Mouse (Mus musculus) heart, postnatal 0 days (tissue): ENCODE results near the gene Pitpnm3. TPM values are rescaled to one million over a fixed set of nuclear protein-coding genes. Genes with fewer than 3 reads are reported as not detected.

ENCODE experiments used
- ATAC-seq: fragments of 200-750 bp; cut with Nextera tagmentation; 2 replicates; pipeline ENCODE4 v1.8.0; 2017; ENCODE audit warnings: low read depth, moderate number of reproducible peaks, moderate library complexity; ENCODE audit not compliant: insufficient read depth
- DNase-seq: peaks from one replicate; pipeline ENCODE4 v3.0.0-alpha.2; 2016; ENCODE audit warnings: low spot score
- H3K27ac ChIP-seq: fragments of 300-500 bp; sonication (generic); 2 replicates; pipeline ENCODE4 v1.5.1; 2014; ENCODE audit warnings: low read depth, mild to moderate bottlenecking
- H3K27me3 ChIP-seq: fragments of 300-500 bp; sonication (generic); 2 replicates; pipeline ENCODE4 v1.6.1; 2014; ENCODE audit warnings: low read length, mixed read lengths; ENCODE audit not compliant: control insufficient read depth, insufficient read depth
- H3K36me3 ChIP-seq: fragments of 300-500 bp; sonication (generic); replicated peaks from 2 replicates; pipeline ENCODE4 v1.6.1; 2014; ENCODE audit warnings: low read length, mixed read lengths; ENCODE audit not compliant: control insufficient read depth, insufficient read depth
- H3K4me1 ChIP-seq: fragments of 300-500 bp; sonication (generic); 2 replicates; pipeline ENCODE4 v1.6.1; 2014; ENCODE audit warnings: antibody characterized with exemption; ENCODE audit not compliant: control insufficient read depth, insufficient read depth
- H3K4me2 ChIP-seq: fragments of 300-500 bp; sonication (generic); 2 replicates; pipeline ENCODE4 v1.6.1; 2014; ENCODE audit warnings: low read depth, mild to moderate bottlenecking, low read length, moderate library complexity
- H3K4me3 ChIP-seq: fragments of 300-500 bp; sonication (generic); 2 replicates; pipeline ENCODE4 v1.5.1; 2014; ENCODE audit warnings: low read depth, low read length
- H3K9ac ChIP-seq: fragments of 300-500 bp; sonication (generic); replicated peaks from 2 replicates; pipeline ENCODE4 v1.6.1; 2014; ENCODE audit warnings: low read depth, low read length, mixed read lengths
- H3K9me3 ChIP-seq: fragments of 300-500 bp; sonication (generic); replicated peaks from 2 replicates; pipeline ENCODE4 v1.6.1; 2016; ENCODE audit warnings: low read length; ENCODE audit not compliant: control insufficient read depth
- CTCF ChIP-seq: IDR thresholded peaks from 2 replicates; pipeline ENCODE4 v1.5.1; 2016; ENCODE audit warnings: antibody characterized with exemption, control low read depth, low read depth
- EP300 ChIP-seq: IDR thresholded peaks from 2 replicates; pipeline ENCODE4 v1.6.1; 2016; ENCODE audit warnings: antibody characterized with exemption, low read depth
- WGBS: fragments of 180-500 bp; shearing (Covaris S2); extraction: QIAGEN DNeasy Blood & Tissue Kit; methylation state at CpG from one replicate; pipeline ENCODE4 v1.1.7; 2014; 5-methylcytosine and 5-hydroxymethylcytosine counted together
- polyA plus RNA-seq: library from polyadenylated mRNA; unstranded; fragments of >200 nt; fragmentation: Nextera tagmentation; extraction: Ambion mirVana; gene quantifications from 2 replicates; pipeline ENCODE4 v1.2.1, GENCODE M21; 2015
- total RNA-seq: library from RNA; depleted of rRNA; stranded (reverse); fragments of >200 nt; gene quantifications from 2 replicates; pipeline ENCODE4 v1.2.3, GENCODE M21; 2014; ENCODE audit warnings: low replicate concordance

Pitpnm3 gene
- total and polyA plus RNA-seq, 2 experiments from 2014 or later, result 0.38 to 1.0 TPM

DNA sequence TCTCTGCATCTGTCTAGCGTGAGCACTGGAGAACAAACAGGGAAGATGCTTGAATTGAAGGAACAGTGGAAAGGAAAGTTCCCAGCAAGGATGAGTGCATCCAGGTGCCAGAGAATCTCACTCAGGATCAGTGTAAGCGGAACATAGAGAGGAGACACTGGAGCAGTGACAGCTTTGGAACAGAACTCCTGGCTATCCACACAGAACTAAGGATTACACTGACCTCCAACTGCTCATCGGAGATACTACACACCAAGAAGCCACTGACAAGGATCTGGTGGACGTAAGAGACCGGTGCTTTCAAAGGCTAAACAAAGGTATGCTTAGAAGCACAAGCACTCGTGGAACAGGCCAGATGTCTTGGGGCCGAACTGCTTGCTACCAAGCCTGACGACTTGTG lies 31.4 kb downstream of the Pitpnm3 start:
- TF ChIP-seq CTCF (no peak), EP300 (no peak)
- ATAC-seq, result no peak
- WGBS, result 70% methylated on average over 8 of the region's 8 CpGs

DNA sequence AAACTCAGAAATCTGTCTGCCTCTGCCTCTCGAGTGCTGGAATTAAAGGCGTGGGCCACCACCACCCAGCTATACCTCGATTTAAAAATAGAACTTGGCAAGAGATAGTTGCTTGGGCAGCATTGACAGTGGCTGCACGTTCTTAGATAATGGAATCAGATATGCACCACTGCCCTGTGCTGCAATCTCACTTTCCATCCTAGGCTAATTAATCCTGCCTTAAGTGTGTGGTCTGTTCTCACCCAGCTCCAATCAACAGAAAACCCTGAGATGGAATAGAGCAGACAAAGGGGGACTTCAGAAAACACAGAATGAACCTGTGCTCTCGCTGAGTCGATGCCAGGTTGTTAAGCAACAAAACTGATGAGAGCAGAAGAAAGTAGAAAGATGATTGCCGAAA lies 32.0 kb downstream of the Pitpnm3 start:
- no peak for TF ChIP-seq EP300
- no peak for TF ChIP-seq CTCF
- no peak for ATAC-seq

More for the DNA sequence above, 31.4 kb downstream of the Pitpnm3 start:
- no peak overlapping the region for H3K4me2 ChIP-seq
- H3K4me3 ChIP-seq, result no peak overlapping the region
- no peak overlapping the region for H3K27ac ChIP-seq
- no peak for DNase-seq
- no peaks in the 10 kb centered on the region for H3K9me3 ChIP-seq
- no peak overlapping the region for H3K9ac ChIP-seq
- no peaks in the 10 kb centered on the region for H3K4me1 ChIP-seq
- H3K27me3 ChIP-seq, result no peaks in the 10 kb centered on the region
- no peaks in the 10 kb centered on the region for H3K36me3 ChIP-seq

DNA sequence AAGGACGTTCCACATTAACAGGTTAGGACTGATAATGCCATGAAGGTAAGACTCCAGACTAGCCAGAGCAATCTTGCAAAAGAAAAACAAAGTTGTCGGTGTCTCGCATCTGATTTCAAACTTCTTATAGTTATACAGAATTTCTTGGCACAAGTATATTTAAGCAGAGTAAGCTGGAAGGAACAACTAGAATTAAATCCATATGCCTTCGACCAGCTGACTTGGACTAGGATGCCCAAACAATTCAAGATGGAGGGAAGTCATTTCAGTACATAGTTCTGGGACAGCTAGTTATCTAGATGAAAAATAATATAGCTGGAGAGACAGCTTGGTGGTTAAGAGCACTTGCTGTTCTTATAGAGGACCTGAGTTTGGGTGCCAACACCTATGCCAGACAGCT lies 34.6 kb downstream of the Pitpnm3 start:
- DNase-seq (no peak), ATAC-seq (no peak)
- H3K4me3 ChIP-seq, result no peak overlapping the region
- TF ChIP-seq EP300 (no peak), CTCF (no peak)
- H3K9me3 ChIP-seq, result no peaks in the 10 kb centered on the region
- H3K4me2 ChIP-seq, result no peak overlapping the region
- no peaks in the 10 kb centered on the region for H3K4me1 ChIP-seq
- no peak overlapping the region for H3K27ac ChIP-seq
- H3K9ac ChIP-seq, result no peak overlapping the region
- no peaks in the 10 kb centered on the region for H3K27me3 ChIP-seq
- 85% methylated on average over 4 of the region's 4 CpGs for WGBS
- H3K36me3 ChIP-seq, result no peaks in the 10 kb centered on the region

More for the DNA sequence above, 32.0 kb downstream of the Pitpnm3 start:
- Histone ChIP-seq H3K4me3 (no peak overlapping the region), H3K9ac (no peak overlapping the region), H3K4me1 (no peaks in the 10 kb centered on the region), H3K27me3 (no peaks in the 10 kb centered on the region), H3K27ac (no peak overlapping the region), H3K36me3 (no peaks in the 10 kb centered on the region), H3K4me2 (no peak overlapping the region), H3K9me3 (no peaks in the 10 kb centered on the region)
- 36% methylated on average over 7 of the region's 7 CpGs for WGBS
- no peak for DNase-seq

DNA sequence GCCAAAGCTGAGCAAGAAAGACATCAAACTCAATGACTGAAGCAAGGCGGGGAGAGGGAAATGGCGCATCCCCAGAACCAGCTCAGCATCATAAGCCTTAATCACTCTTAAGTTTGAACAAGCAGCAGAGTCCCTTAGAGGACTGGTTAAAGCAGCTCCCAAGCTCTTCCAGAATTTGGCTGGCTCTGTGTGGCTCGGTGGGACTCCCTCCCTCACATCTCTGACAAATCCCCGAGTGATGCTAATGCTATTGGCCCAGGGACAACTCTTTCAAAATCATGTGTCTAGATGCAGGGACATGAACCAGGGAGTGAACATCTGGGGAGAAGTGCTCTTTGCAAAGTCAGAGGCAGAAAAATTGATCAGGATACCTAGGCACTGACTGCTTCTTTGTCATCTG lies 36.4 kb downstream of the Pitpnm3 start:
- Histone ChIP-seq H3K27me3 (no peaks in the 10 kb centered on the region), H3K36me3 (no peaks in the 10 kb centered on the region), H3K9ac (no peak overlapping the region), H3K9me3 (no peaks in the 10 kb centered on the region), H3K4me2 (no peak overlapping the region), H3K4me3 (no peak overlapping the region), H3K27ac (no peak overlapping the region), H3K4me1 (peaks cover 9% of the 10 kb centered on the region)
- TF ChIP-seq CTCF, result no peak
- TF ChIP-seq EP300, result no peak
- ATAC-seq, result no peak
- WGBS, result 71% methylated on average over 4 of the region's 4 CpGs
- no peak for DNase-seq

DNA sequence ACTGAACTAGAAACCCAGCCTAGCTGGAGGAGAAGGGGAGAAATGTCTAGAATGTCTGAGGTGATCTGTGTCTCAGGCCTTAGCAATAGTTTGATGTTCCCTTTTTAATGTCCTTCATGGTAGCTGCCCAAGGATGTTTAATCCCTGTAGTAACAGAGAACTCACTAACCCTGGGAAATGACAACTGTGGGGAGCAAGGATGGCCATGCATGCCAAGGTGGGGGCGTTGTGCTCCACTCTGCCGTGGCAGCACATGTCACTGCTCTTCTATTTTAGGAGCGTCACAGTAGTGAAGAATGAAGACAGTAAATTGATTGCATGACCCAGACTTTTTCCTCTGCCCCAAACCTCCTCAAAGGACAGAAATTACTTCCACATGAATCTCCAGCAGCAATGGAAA lies 37.6 kb downstream of the Pitpnm3 start:
- H3K27ac ChIP-seq, result no peak overlapping the region
- H3K27me3 ChIP-seq, result no peaks in the 10 kb centered on the region
- H3K9ac ChIP-seq, result no peak overlapping the region
- no peak overlapping the region for H3K4me3 ChIP-seq
- no peaks in the 10 kb centered on the region for H3K36me3 ChIP-seq
- H3K4me1 ChIP-seq, result peaks cover 15% of the 10 kb centered on the region
- H3K9me3 ChIP-seq, result no peaks in the 10 kb centered on the region
- WGBS, result 46% methylated on average over 3 of the region's 3 CpGs
- no peak for TF ChIP-seq EP300
- no peak for TF ChIP-seq CTCF
- no peak overlapping the region for H3K4me2 ChIP-seq
- no peak for DNase-seq
- no peak for ATAC-seq

DNA sequence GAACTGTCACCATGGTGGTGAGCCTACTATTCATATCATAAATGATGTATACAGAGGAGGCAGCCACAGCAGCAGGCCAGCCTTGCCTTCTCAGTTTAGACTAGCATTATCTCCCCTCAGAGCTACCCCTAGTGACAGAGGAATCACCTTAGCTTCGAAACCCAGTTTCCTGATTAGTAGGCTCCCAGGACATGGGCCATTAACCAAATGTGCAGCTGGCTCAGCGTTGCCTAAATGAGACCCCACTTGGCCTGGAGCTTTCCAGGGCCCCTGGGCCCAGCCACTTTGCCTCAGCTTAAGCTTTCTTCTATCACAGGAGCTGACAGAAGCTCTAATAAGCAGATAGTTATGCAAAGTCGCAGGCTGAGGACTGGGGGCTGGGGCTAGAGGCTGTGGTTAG lies 39.6 kb downstream of the Pitpnm3 start:
- peaks cover 21% of the 10 kb centered on the region for H3K4me1 ChIP-seq
- H3K9me3 ChIP-seq, result no peaks in the 10 kb centered on the region
- H3K27me3 ChIP-seq, result no peaks in the 10 kb centered on the region
- no peak overlapping the region for H3K4me3 ChIP-seq
- H3K27ac ChIP-seq, result no peak overlapping the region
- no peak overlapping the region for H3K4me2 ChIP-seq
- whole genome bisulfite sequencing, result 43% methylated on average over 3 of the region's 3 CpGs
- no peak overlapping the region for H3K9ac ChIP-seq
- TF ChIP-seq EP300 (no peak), CTCF (no peak)
- DNase-seq, result no peak
- H3K36me3 ChIP-seq, result no peaks in the 10 kb centered on the region
- no peak for ATAC-seq
